Comparison of ENCODE assay signal across 19 mouse cellular contexts in genomic region chr8:70750128-70750680, GRCm38 (mm10). TPM values are rescaled to one million over a fixed set of nuclear protein-coding genes. Genes with fewer than 3 reads are reported as not detected.
DNase-seq lines count a peak whose midpoint lies in the region; ATAC-seq and TF ChIP-seq lines count a peak whose summit lies in the region.
"Had no signal": no experiment of that assay in that cellular context is flagged by ENCODE, and none has a peak within 500 bp of the region (broad histone marks: within the 10 kb centered on the region; RNA-seq: fewer than 3 reads in every experiment).

No protein-coding gene starts in this region.

- 84% methylated on average over 13 of the region's 13 CpGs for WGBS in neural tube, embryonic 11.5 days
- 91% methylated on average over 13 of the region's 13 CpGs for WGBS in neural tube, embryonic 15.5 days
- 74% methylated on average over 13 of the region's 13 CpGs for WGBS in bone marrow, adult 2 months

- H3K4me1 ChIP-seq in neural tube, embryonic 11.5 days (ENCODE audit: control insufficient read depth, insufficient read depth, low read length): peaks cover 3% of the 10 kb centered on the region; the same call in 1 of the 2 replicates
- H3K4me1 ChIP-seq in neural tube, embryonic 15.5 days: peaks cover 11% of the 10 kb centered on the region
- H3K4me1 ChIP-seq in bone marrow, adult 2 months (ENCODE audit: control insufficient read depth, insufficient read depth, low read length): peaks cover 3% of the 10 kb centered on the region; the same call in 1 of the 2 replicates

- no peak for TF ChIP-seq CTCF in bone marrow, adult 2 months (IDR thresholded peaks at IDR 0.05; ENCODE audit: control insufficient read depth, insufficient read depth, low read length)

- no peak overlapping the region for H3K4me3 ChIP-seq in neural tube, embryonic 11.5 days (ENCODE audit: low read depth, low read length)
- no peak overlapping the region for H3K4me3 ChIP-seq in neural tube, embryonic 15.5 days (replicated peaks)
- no peak overlapping the region for H3K4me3 ChIP-seq in bone marrow, adult 2 months (replicated peaks; ENCODE audit: control insufficient read depth, low read depth, low read length)
- H3K4me3 ChIP-seq: heart, embryonic 13.5 days; hindbrain, embryonic 12.5 days; intestine, embryonic 15.5 days; limb, embryonic 13.5 days; midbrain, embryonic 13.5 days; myocyte; stomach, embryonic 15.5 days had no signal

- no peak overlapping the region for H3K9ac ChIP-seq in neural tube, embryonic 11.5 days (ENCODE audit: low read length)
- H3K9ac ChIP-seq in neural tube, embryonic 15.5 days (replicated peaks): no peak overlapping the region
- H3K9ac ChIP-seq: heart, embryonic 13.5 days; hindbrain, embryonic 12.5 days; intestine, embryonic 15.5 days; limb, embryonic 13.5 days; midbrain, embryonic 13.5 days; stomach, embryonic 15.5 days had no signal

- ATAC-seq in neural tube, embryonic 11.5 days (ENCODE audit: insufficient read depth, low FRiP score, low TSS enrichment): no peak
- ATAC-seq in neural tube, embryonic 15.5 days (ENCODE audit: low FRiP score): no peak
- ATAC-seq: intestine, embryonic 15.5 days; midbrain, embryonic 13.5 days had no signal

- DNase-seq in cerebellum, adult 11-12 months: peak; percentile 18
- no peak for DNase-seq in cerebellum, postnatal 36 days
- peak; percentile 3 for DNase-seq in kidney, adult 11 months
- no peak for DNase-seq in kidney, adult 18-20 months
- DNase-seq in neural tube, embryonic 11.5 days (ENCODE audit: low spot score): peak; percentile 10
- no peak for DNase-seq in lung, postnatal 36 days
- DNase-seq: cerebellum, adult 11 months; kidney, postnatal 36 days; thymus, postnatal 14 days had no signal

- H3K27ac ChIP-seq in neural tube, embryonic 11.5 days (ENCODE audit: low read depth, low read length): no peak overlapping the region
- no peak overlapping the region for H3K27ac ChIP-seq in neural tube, embryonic 15.5 days (replicated peaks)
- peak overlapping the region; percentile 50 for H3K27ac ChIP-seq in bone marrow, adult 2 months (ENCODE audit: control insufficient read depth, insufficient read depth, low read depth, low read length, poor library complexity)
- H3K27ac ChIP-seq: heart, embryonic 13.5 days; hindbrain, embryonic 12.5 days; intestine, embryonic 15.5 days; limb, embryonic 13.5 days; midbrain, embryonic 13.5 days; stomach, embryonic 15.5 days had no signal

- no peak for TF ChIP-seq POLR2A in bone marrow, adult 2 months (IDR thresholded peaks at IDR 0.05; ENCODE audit: borderline replicate concordance, control insufficient read depth, low read depth, low read length)

- H3K36me3 ChIP-seq in neural tube, embryonic 11.5 days (ENCODE audit: control insufficient read depth, insufficient read depth, low read length): no peaks in the 10 kb centered on the region
- no peaks in the 10 kb centered on the region for H3K36me3 ChIP-seq in neural tube, embryonic 15.5 days
- H3K36me3 ChIP-seq: heart, embryonic 13.5 days; hindbrain, embryonic 12.5 days; intestine, embryonic 15.5 days; limb, embryonic 13.5 days; midbrain, embryonic 13.5 days; stomach, embryonic 15.5 days had no signal

- H3K9me3 ChIP-seq in neural tube, embryonic 11.5 days (ENCODE audit: control insufficient read depth, low read length): no peaks in the 10 kb centered on the region
- no peaks in the 10 kb centered on the region for H3K9me3 ChIP-seq in neural tube, embryonic 15.5 days (replicated peaks)
- H3K9me3 ChIP-seq: heart, embryonic 13.5 days; hindbrain, embryonic 12.5 days; intestine, embryonic 15.5 days; limb, embryonic 13.5 days; midbrain, embryonic 13.5 days; stomach, embryonic 15.5 days had no signal

- H3K27me3 ChIP-seq in neural tube, embryonic 11.5 days (ENCODE audit: control insufficient read depth, insufficient read depth, low read length): peaks cover 9% of the 10 kb centered on the region
- H3K27me3 ChIP-seq in neural tube, embryonic 15.5 days (replicated peaks): peaks cover 47% of the 10 kb centered on the region

- no peak overlapping the region for H3K4me2 ChIP-seq in neural tube, embryonic 11.5 days (ENCODE audit: low read depth)
- no peak overlapping the region for H3K4me2 ChIP-seq in neural tube, embryonic 15.5 days
- H3K4me2 ChIP-seq: heart, embryonic 13.5 days; hindbrain, embryonic 12.5 days; intestine, embryonic 15.5 days; limb, embryonic 13.5 days; midbrain, embryonic 13.5 days; stomach, embryonic 15.5 days had no signal

RNA-seq across cellular contexts. Expression of gene Rab3a, which starts 4.3 kb away (rescaled TPM):
- polyA plus RNA-seq in neural tube, embryonic 11.5 days (2014; fragmentation: Nextera tagmentation; extraction: Ambion mirVana): 97.9 and 111 TPM in 2 replicates
- polyA plus RNA-seq in neural tube, embryonic 15.5 days (2015; fragmentation: Nextera tagmentation; extraction: Ambion mirVana): 536 and 627 TPM in 2 replicates
- polyA plus RNA-seq in bone marrow, adult 2 months (2011; ENCODE audit: insufficient read depth, insufficient read length, low replicate concordance, missing spikeins): 9.7 and 13.3 TPM in 2 replicates

RNA-seq across cellular contexts. Expression of gene Mpv17l2, which starts 10.5 kb away (rescaled TPM):
- polyA plus RNA-seq in neural tube, embryonic 11.5 days (2014; fragmentation: Nextera tagmentation; extraction: Ambion mirVana): 40.7 and 41.3 TPM in 2 replicates
- 40.5 and 43.5 TPM in 2 replicates for polyA plus RNA-seq in neural tube, embryonic 15.5 days (2015; fragmentation: Nextera tagmentation; extraction: Ambion mirVana)
- polyA plus RNA-seq in bone marrow, adult 2 months (2011; ENCODE audit: insufficient read depth, insufficient read length, low replicate concordance, missing spikeins): 15.1 and 28.2 TPM in 2 replicates

RNA-seq across cellular contexts. Expression of gene Pik3r2, which starts 26.3 kb away (rescaled TPM):
- polyA plus RNA-seq in neural tube, embryonic 11.5 days (2014; fragmentation: Nextera tagmentation; extraction: Ambion mirVana): 52.4 and 54.7 TPM in 2 replicates
- 97.5 and 102 TPM in 2 replicates for polyA plus RNA-seq in neural tube, embryonic 15.5 days (2015; fragmentation: Nextera tagmentation; extraction: Ambion mirVana)
- 12.8 and 19.5 TPM in 2 replicates for polyA plus RNA-seq in bone marrow, adult 2 months (2011; ENCODE audit: insufficient read depth, insufficient read length, low replicate concordance, missing spikeins)

RNA-seq across cellular contexts. Expression of gene Pde4c, which starts 26.7 kb away (rescaled TPM):
- 0.42 TPM in 1 of 2 replicates, not detected in the other for polyA plus RNA-seq in neural tube, embryonic 11.5 days (2014; fragmentation: Nextera tagmentation; extraction: Ambion mirVana)
- polyA plus RNA-seq in neural tube, embryonic 15.5 days (2015; fragmentation: Nextera tagmentation; extraction: Ambion mirVana): 0.17 and 0.40 TPM in 2 replicates
- 2.7 and 3.2 TPM in 2 replicates for polyA plus RNA-seq in bone marrow, adult 2 months (2011; ENCODE audit: insufficient read depth, insufficient read length, low replicate concordance, missing spikeins)
- polyA plus RNA-seq: heart, embryonic 13.5 days had no signal

RNA-seq across cellular contexts. Expression of gene Gm3336, which starts 31.9 kb away (rescaled TPM):
- polyA plus RNA-seq in neural tube, embryonic 11.5 days (2014; fragmentation: Nextera tagmentation; extraction: Ambion mirVana): not detected in 2 replicates
- polyA plus RNA-seq in neural tube, embryonic 15.5 days (2015; fragmentation: Nextera tagmentation; extraction: Ambion mirVana): not detected in 2 replicates
- polyA plus RNA-seq in bone marrow, adult 2 months (2011; ENCODE audit: insufficient read depth, insufficient read length, low replicate concordance, missing spikeins): not detected in 2 replicates
- polyA plus RNA-seq: embryonic facial prominence, embryonic 11.5 days; heart, embryonic 13.5 days; hindbrain, embryonic 12.5 days; limb, embryonic 13.5 days; midbrain, embryonic 13.5 days had no signal

Comparison
In these comparisons a context has a peak if more than half of its experiments do, and no peak if none do; other contexts are left out.
1. DNase-seq: peak in cerebellum, adult 11-12 months (single experiment), kidney, adult 11 months (single experiment) and neural tube, embryonic 11.5 days (single experiment); none in cerebellum, postnatal 36 days (0 of 2), kidney, adult 18-20 months (single experiment) and lung, postnatal 36 days (single experiment).